ENCODE assay signal across 1 mouse cellular context in genomic region chr15:102070476-102071467, GRCm38 (mm10).
TF ChIP-seq lines count a peak whose summit lies in the region.

No protein-coding gene starts in this region.

TF ChIP-seq in CH12.LX, 34 proteins besides CTCF, POLR2A, EP300 and RAD21:
- TF ChIP-seq SMC3 (IDR thresholded peaks at IDR 0.05; ENCODE audit: low read depth, low read length), result no peak
- TF ChIP-seq ZC3H11A (IDR thresholded peaks at IDR 0.05; ENCODE audit: low read depth, low read length), result no peak
- no peak for TF ChIP-seq BHLHE40 (IDR thresholded peaks at IDR 0.05; ENCODE audit: low read depth, low read length)
- TF ChIP-seq MAFK (IDR thresholded peaks at IDR 0.05; ENCODE audit: insufficient replicate concordance, low read length), result no peak
- TF ChIP-seq GABPA (IDR thresholded peaks at IDR 0.05; ENCODE audit: insufficient replicate concordance, low read depth, low read length), result no peak
- no peak for TF ChIP-seq KAT2A (IDR thresholded peaks at IDR 0.05; ENCODE audit: insufficient replicate concordance, low read length)
TF ChIP-seq in CH12.LX: peak in this region for 0.
